Mouse (Mus musculus) forebrain, postnatal 0 days (tissue): ENCODE results near the gene Selenof. TPM values are rescaled to one million over a fixed set of nuclear protein-coding genes. Genes with fewer than 3 reads are reported as not detected.
"Not testable (repeated sequence)": the region's sequence is repeated elsewhere in the genome, so short reads cannot be mapped to it uniquely, and the experiment has no call there.

Experiments
- ATAC-seq: fragments of 200-750 bp; cut with Nextera tagmentation; 2 replicates; pipeline ENCODE4 v1.8.0; 2017; ENCODE audit warnings: mild to moderate bottlenecking, moderate library complexity
- DNase-seq: peaks from one replicate; pipeline ENCODE4 v3.0.0-alpha.2; 2015
- H3K27ac ChIP-seq: fragments of 300-500 bp; sonication (generic); 2 replicates; pipeline ENCODE4 v1.5.1; 2014; ENCODE audit warnings: low read depth, mild to moderate bottlenecking, antibody characterized with exemption, low read length, moderate library complexity, mixed read lengths
- H3K27me3 ChIP-seq: fragments of 300-500 bp; sonication (generic); 2 replicates; pipeline ENCODE4 v1.6.1; 2014; ENCODE audit warnings: mild to moderate bottlenecking, low read length, mixed read lengths; ENCODE audit not compliant: insufficient read depth
- H3K36me3 ChIP-seq: fragments of 300-500 bp; sonication (generic); 2 replicates; pipeline ENCODE4 v1.6.1; 2014; ENCODE audit warnings: mild to moderate bottlenecking, moderate library complexity; ENCODE audit not compliant: insufficient read depth
- H3K4me1 ChIP-seq: fragments of 300-500 bp; sonication (generic); 2 replicates; pipeline ENCODE4 v1.6.1; 2014; ENCODE audit warnings: antibody characterized with exemption; ENCODE audit not compliant: insufficient read depth
- H3K4me2 ChIP-seq: fragments of 300-500 bp; sonication (generic); 2 replicates; pipeline ENCODE4 v1.6.1; 2014; ENCODE audit warnings: low read depth, mild to moderate bottlenecking, moderate library complexity
- H3K4me3 ChIP-seq: fragments of 300-500 bp; sonication (generic); 2 replicates; pipeline ENCODE4 v1.5.1; 2014; ENCODE audit warnings: low read depth, low read length, mixed read lengths
- H3K9ac ChIP-seq: fragments of 300-500 bp; sonication (generic); 2 replicates; pipeline ENCODE4 v1.6.1; 2014; ENCODE audit warnings: mild to moderate bottlenecking
- H3K9me3 ChIP-seq: fragments of 300-500 bp; sonication (generic); 2 replicates; pipeline ENCODE4 v1.6.1; 2016; ENCODE audit warnings: low read length
- CTCF ChIP-seq: sonication (generic); IDR thresholded peaks from 2 replicates; pipeline ENCODE4 v1.5.1; 2016; ENCODE audit warnings: antibody characterized with exemption, control low read depth, low read depth
- WGBS: fragments of 180-500 bp; shearing (Covaris S2); extraction: QIAGEN DNeasy Blood & Tissue Kit; methylation state at CpG from one replicate; pipeline ENCODE4 v1.1.7; 2014; 5-methylcytosine and 5-hydroxymethylcytosine counted together
- polyA plus RNA-seq: library from polyadenylated mRNA; unstranded; fragments of >200 nt; fragmentation: Nextera tagmentation; extraction: Ambion mirVana; gene quantifications from 2 replicates; pipeline ENCODE4 v1.2.1, GENCODE M21; 2015
- total RNA-seq: library from RNA; depleted of rRNA; stranded (reverse); fragments of >200 nt; gene quantifications from 2 replicates; pipeline ENCODE4 v1.2.3, GENCODE M21; 2014

Gene Selenof
- total and polyA plus RNA-seq, 2 experiments from 2014 or later: 347 to 660 TPM

DNA sequence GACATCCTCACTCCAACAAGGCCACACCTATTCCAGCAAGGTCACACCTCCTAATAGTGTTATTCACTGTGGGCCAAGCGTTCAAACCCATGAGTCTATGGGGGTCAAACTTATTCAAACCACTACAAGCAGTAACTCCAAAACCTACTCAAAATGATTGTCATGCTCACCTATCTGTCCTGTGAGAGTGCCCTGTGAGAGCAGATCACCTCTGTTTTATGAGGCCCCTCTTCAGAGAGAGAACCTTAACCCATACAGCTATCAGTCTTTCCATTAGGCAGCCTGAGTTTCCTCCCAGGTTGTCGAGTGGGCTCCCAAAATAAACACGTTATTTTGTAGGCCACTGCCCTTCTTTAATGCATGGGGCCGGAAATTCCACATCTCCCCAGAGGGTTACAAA is 32.3 kb downstream of the Selenof start:
- H3K27me3 ChIP-seq: no peaks in the 10 kb centered on the region
- no peak for TF ChIP-seq CTCF
- H3K9ac ChIP-seq: no peak overlapping the region
- no peak overlapping the region for H3K4me2 ChIP-seq
- WGBS: 83% methylated on average over 4 of the region's 4 CpGs
- no peaks in the 10 kb centered on the region for H3K9me3 ChIP-seq
- ATAC-seq (no peak), DNase-seq (no peak)
- H3K27ac ChIP-seq: no peak overlapping the region
- H3K36me3 ChIP-seq: no peaks in the 10 kb centered on the region
- H3K4me3 ChIP-seq: no peak overlapping the region
- H3K4me1 ChIP-seq: no peaks in the 10 kb centered on the region

DNA sequence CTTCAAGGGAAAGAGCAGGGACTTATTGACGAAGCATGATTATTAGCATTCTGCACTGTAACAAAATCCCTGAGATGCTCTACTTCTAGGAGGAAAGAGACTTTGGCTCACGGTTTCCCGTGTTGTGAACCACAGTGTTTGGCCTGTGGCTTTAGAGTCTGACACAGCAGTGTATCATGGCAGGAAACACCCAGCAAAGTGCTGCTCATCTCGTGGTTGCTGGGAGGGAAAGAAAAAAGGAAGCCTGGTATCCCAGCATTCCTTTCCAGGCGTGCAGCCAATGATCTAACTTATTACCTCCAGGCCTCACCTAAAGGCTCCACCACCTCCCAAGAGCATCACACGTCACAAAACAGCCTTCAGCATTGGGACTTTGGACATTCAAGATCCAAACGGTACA is 32.7 kb downstream of the Selenof start:
- Histone ChIP-seq H3K36me3 (no peaks in the 10 kb centered on the region), H3K27me3 (no peaks in the 10 kb centered on the region), H3K27ac (no peak overlapping the region), H3K9ac (no peak overlapping the region), H3K4me1 (no peaks in the 10 kb centered on the region), H3K4me2 (no peak overlapping the region), H3K9me3 (no peaks in the 10 kb centered on the region), H3K4me3 (no peak overlapping the region)
- no peak for TF ChIP-seq CTCF
- 83% methylated on average over 7 of the region's 7 CpGs for WGBS
- DNase-seq (no peak), ATAC-seq (no peak)

- H3K4me2 ChIP-seq: no peak overlapping the region
- DNase-seq (no peak), ATAC-seq (no peak)
- no peak overlapping the region for H3K4me3 ChIP-seq
- no peaks in the 10 kb centered on the region for H3K9me3 ChIP-seq
- H3K9ac ChIP-seq: no peak overlapping the region
- no peaks in the 10 kb centered on the region for H3K27me3 ChIP-seq
- no peak overlapping the region for H3K27ac ChIP-seq
- H3K4me1 ChIP-seq: no peaks in the 10 kb centered on the region
- TF ChIP-seq CTCF: no peak
- WGBS: 86% methylated on average over 3 of the region's 3 CpGs
- no peaks in the 10 kb centered on the region for H3K36me3 ChIP-seq
These were observed 33.5 kb downstream of the Selenof start for GRCm38 (mm10) chr3:144603558-144603957.

DNA sequence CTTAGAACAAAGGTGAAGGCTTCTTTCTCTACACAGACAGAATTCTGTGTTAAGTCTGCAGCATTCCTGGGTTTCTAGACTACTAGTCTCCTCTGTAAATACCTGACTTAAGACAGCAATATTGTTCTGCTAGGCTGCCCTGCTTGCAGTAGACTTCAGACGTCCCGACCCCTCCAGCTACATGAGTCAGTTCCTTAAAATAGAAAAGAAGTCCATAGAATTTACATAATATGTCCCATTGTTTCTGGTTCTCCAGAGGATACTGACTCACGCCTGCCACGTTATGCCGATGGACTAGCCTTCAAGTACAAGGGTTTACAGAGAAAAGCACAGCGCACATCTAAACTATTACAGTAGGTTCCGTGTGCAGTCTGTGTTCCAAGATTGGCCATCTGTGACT is 34.1 kb downstream of the Selenof start:
- no peak for TF ChIP-seq CTCF

GRCm38 (mm10) chr3:144605811-144606210 is 35.7 kb downstream of the Selenof start:
- not testable (repeated sequence) for H3K27ac ChIP-seq, H3K4me1 ChIP-seq, H3K27me3 ChIP-seq, H3K9me3 ChIP-seq, H3K9ac ChIP-seq, H3K36me3 ChIP-seq, DNase-seq, H3K4me3 ChIP-seq, ATAC-seq, H3K4me2 ChIP-seq
- WGBS: 66% methylated on average over 7 of the region's 7 CpGs
- peak; percentile 39 for TF ChIP-seq CTCF

More for the DNA sequence above, 34.1 kb downstream of the Selenof start:
- Histone ChIP-seq H3K4me3 (no peak overlapping the region), H3K9ac (no peak overlapping the region), H3K36me3 (no peaks in the 10 kb centered on the region), H3K4me1 (no peaks in the 10 kb centered on the region), H3K4me2 (no peak overlapping the region), H3K9me3 (no peaks in the 10 kb centered on the region), H3K27ac (no peak overlapping the region), H3K27me3 (no peaks in the 10 kb centered on the region)
- no peak for DNase-seq
- WGBS: 77% methylated on average over 7 of the region's 7 CpGs
- ATAC-seq: no peak

DNA sequence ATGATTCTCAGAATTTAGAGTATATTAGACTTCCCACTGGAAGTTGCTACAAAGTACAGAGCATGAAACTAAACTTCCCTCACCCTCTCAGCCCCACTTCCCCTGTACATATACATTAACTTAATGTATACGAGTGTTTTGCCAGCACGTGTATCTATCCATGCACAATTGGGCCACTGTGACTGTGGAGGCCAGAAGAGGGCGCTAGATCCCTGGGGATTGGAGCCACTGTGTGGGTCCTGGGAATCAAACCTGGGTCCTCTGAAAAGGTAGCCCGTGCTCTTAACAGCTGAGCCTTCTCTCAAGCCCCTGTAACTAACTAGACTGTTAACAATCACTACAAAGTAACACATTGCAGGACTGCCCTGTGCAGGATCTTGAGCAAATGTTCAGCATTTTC is 36.3 kb downstream of the Selenof start:
- H3K9me3 ChIP-seq: no peaks in the 10 kb centered on the region
- WGBS: 69% methylated on average over 4 of the region's 4 CpGs
- no peak for TF ChIP-seq CTCF
- H3K4me3 ChIP-seq: no peak overlapping the region
- ATAC-seq (no peak), DNase-seq (no peak)
- no peak overlapping the region for H3K9ac ChIP-seq
- no peak overlapping the region for H3K27ac ChIP-seq
- no peaks in the 10 kb centered on the region for H3K36me3 ChIP-seq
- no peak overlapping the region for H3K4me2 ChIP-seq
- H3K27me3 ChIP-seq: no peaks in the 10 kb centered on the region
- no peaks in the 10 kb centered on the region for H3K4me1 ChIP-seq

DNA sequence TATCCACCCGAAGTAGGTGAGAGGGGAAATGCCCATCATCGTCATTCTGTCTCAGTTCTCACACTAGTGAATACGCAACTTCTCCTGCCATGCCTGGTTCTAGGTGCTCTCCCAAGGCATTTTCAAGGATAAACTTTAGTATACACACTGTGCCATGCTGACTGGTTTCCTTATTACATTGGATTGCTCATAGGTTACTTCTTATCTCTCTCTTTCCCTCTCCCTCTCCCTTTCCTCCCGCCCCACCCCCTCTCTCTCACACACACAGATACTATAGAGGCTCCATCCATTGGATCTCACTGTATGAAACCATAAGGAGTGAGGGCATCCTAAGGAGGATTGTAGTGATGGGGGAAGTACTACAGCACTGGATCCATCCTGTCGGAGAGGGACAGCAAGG is 38.0 kb downstream of the Selenof start:
- 93% methylated on average over 5 of the region's 5 CpGs for WGBS
- ATAC-seq (no peak), DNase-seq (no peak)
- Histone ChIP-seq H3K4me2 (no peak overlapping the region), H3K4me1 (no peaks in the 10 kb centered on the region), H3K9ac (no peak overlapping the region), H3K4me3 (no peak overlapping the region), H3K27me3 (no peaks in the 10 kb centered on the region), H3K27ac (no peak overlapping the region), H3K9me3 (no peaks in the 10 kb centered on the region), H3K36me3 (no peaks in the 10 kb centered on the region)
- no peak for TF ChIP-seq CTCF

GRCm38 (mm10) chr3:144610759-144611158 is 40.7 kb downstream of the Selenof start:
- H3K9me3 ChIP-seq: no peaks in the 10 kb centered on the region
- no peak for TF ChIP-seq CTCF
- H3K27ac ChIP-seq: no peak overlapping the region
- DNase-seq (no peak), ATAC-seq (no peak)
- WGBS: 52% methylated on average over 5 of the region's 5 CpGs
- H3K4me1 ChIP-seq: no peaks in the 10 kb centered on the region
- no peak overlapping the region for H3K4me2 ChIP-seq
- H3K27me3 ChIP-seq: no peaks in the 10 kb centered on the region
- H3K36me3 ChIP-seq: no peaks in the 10 kb centered on the region
- no peak overlapping the region for H3K9ac ChIP-seq
- no peak overlapping the region for H3K4me3 ChIP-seq
